26 mouse cellular contexts compared by ENCODE assay signal in the genomic region with DNA sequence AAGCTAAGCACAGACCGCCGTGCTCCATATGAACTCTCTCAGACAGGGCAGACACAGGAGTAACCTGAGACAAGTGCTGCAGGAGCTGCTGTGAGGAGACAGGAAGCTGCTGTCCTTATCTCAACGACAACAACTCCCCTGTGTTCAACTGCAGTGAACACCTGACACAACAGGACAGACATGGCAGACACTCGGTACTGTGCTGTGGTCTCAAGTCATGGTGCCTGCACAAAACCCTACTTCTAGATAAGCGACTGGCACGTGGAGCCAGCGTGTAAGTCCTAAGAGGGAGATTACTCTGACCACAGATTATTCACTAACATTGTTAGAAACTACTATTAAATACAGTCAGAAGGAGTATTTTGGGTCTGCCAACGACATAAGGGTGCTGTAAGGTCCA. TPM values are rescaled to one million over a fixed set of nuclear protein-coding genes. Genes with fewer than 3 reads are reported as not detected.
DNase-seq lines count a peak whose midpoint lies in the region; ATAC-seq and TF ChIP-seq lines count a peak whose summit lies in the region.
"Had no signal": no experiment of that assay in that cellular context is flagged by ENCODE, and none has a peak within 500 bp of the region (broad histone marks: within the 10 kb centered on the region; RNA-seq: fewer than 3 reads in every experiment).

No protein-coding gene starts in this region.

- ATAC-seq in heart, embryonic 15.5 days (replicated peaks; ENCODE audit: insufficient number of reproducible peaks, insufficient read depth, low FRiP score, low read depth): no peak
- peak; percentile 75 for ATAC-seq in liver, embryonic 11.5 days (replicated peaks; ENCODE audit: low FRiP score)
- ATAC-seq: midbrain, embryonic 16.5 days; Patski had no signal

- no peaks in the 10 kb centered on the region; the same call in 1 of the 2 replicates for H3K79me2 ChIP-seq in MEL (ENCODE audit: control insufficient read depth, insufficient read depth, low read length, poor library complexity)
- no peaks in the 10 kb centered on the region for H3K79me2 ChIP-seq in macrophage (ENCODE audit: inconsistent target)

- no peak overlapping the region for H3K4me2 ChIP-seq in heart, embryonic 15.5 days
- H3K4me2 ChIP-seq in liver, embryonic 11.5 days: peak overlapping the region; percentile 35
- H3K4me2 ChIP-seq: forebrain, embryonic 12.5 days; hindbrain, embryonic 13.5 days; limb, embryonic 12.5 days; lung, embryonic 14.5 days; neural tube, embryonic 15.5 days had no signal

- no peak overlapping the region for H3K4me3 ChIP-seq in heart, embryonic 15.5 days
- H3K4me3 ChIP-seq in MEL (ENCODE audit: control insufficient read depth in 1 of 2, insufficient read depth in 1 of 2, low read depth in 2 of 2, low read length in 2 of 2) (peak overlapping the region; percentile 39 to 45; a peak in 3 of 4 replicates), macrophage (ENCODE audit: inconsistent target) (no peak overlapping the region)
- no peak overlapping the region for H3K4me3 ChIP-seq in liver, embryonic 11.5 days (ENCODE audit: low read depth, low read length)
- H3K4me3 ChIP-seq: embryonic facial prominence, embryonic 10.5 days; forebrain, embryonic 12.5 days; hindbrain, embryonic 13.5 days; limb, embryonic 12.5 days; neural tube, embryonic 15.5 days had no signal

- H3K36me3 ChIP-seq in heart, embryonic 15.5 days: peaks cover 72% of the 10 kb centered on the region
- peaks cover 20 to 49% of the 10 kb centered on the region in 2 experiments for H3K36me3 ChIP-seq in MEL (ENCODE audit: control insufficient read depth in 1 of 2, insufficient read depth in 2 of 2, low read length in 2 of 2)
- H3K36me3 ChIP-seq in liver, embryonic 11.5 days (ENCODE audit: control insufficient read depth, insufficient read depth, low read length): peaks cover 15% of the 10 kb centered on the region
- peaks cover 21% of the 10 kb centered on the region for H3K36me3 ChIP-seq in macrophage (ENCODE audit: inconsistent target)

- peak; percentile 96 to 98 for TF ChIP-seq EP300 in MEL (IDR thresholded peaks at IDR 0.05; ENCODE audit: low read depth in 1 of 2, low read length in 2 of 2)

- H3K27me3 ChIP-seq in heart, embryonic 15.5 days: no peaks in the 10 kb centered on the region
- no peaks in the 10 kb centered on the region for H3K27me3 ChIP-seq in MEL (ENCODE audit: control insufficient read depth in 1 of 2, insufficient read depth in 2 of 2, low read length in 2 of 2)
- H3K27me3 ChIP-seq in liver, embryonic 11.5 days (replicated peaks; ENCODE audit: control insufficient read depth, insufficient read depth, low read length): no peaks in the 10 kb centered on the region
- H3K27me3 ChIP-seq: forebrain, embryonic 12.5 days; hindbrain, embryonic 13.5 days; limb, embryonic 12.5 days; neural tube, embryonic 15.5 days; Patski had no signal

- H3K9me3 ChIP-seq in heart, embryonic 15.5 days (replicated peaks): no peaks in the 10 kb centered on the region
- H3K9me3 ChIP-seq in MEL (replicated peaks; ENCODE audit: insufficient read depth, low read length): no peaks in the 10 kb centered on the region
- no peaks in the 10 kb centered on the region for H3K9me3 ChIP-seq in liver, embryonic 11.5 days (ENCODE audit: control insufficient read depth, low read length)
- H3K9me3 ChIP-seq: embryonic facial prominence, embryonic 10.5 days; forebrain, embryonic 12.5 days; hindbrain, embryonic 13.5 days; limb, embryonic 12.5 days; neural tube, embryonic 15.5 days had no signal

- no peak; a peak in 1 of 4 replicates for TF ChIP-seq POLR2A in MEL (IDR thresholded peaks at IDR 0.05; ENCODE audit: control insufficient read depth in 1 of 2, insufficient read depth in 1 of 2, low read depth in 1 of 2, low read length in 2 of 2, poor library complexity in 1 of 2)

- peaks cover 31% of the 10 kb centered on the region for H3K4me1 ChIP-seq in heart, embryonic 15.5 days (replicated peaks)
- peaks cover 32 to 49% of the 10 kb centered on the region in 2 experiments for H3K4me1 ChIP-seq in MEL (ENCODE audit: control insufficient read depth in 1 of 2, insufficient read depth in 2 of 2, low read length in 2 of 2)
- peaks cover 27% of the 10 kb centered on the region for H3K4me1 ChIP-seq in liver, embryonic 11.5 days (replicated peaks; ENCODE audit: control insufficient read depth, insufficient read depth, low read length)
- H3K4me1 ChIP-seq: embryonic facial prominence, embryonic 10.5 days; forebrain, embryonic 12.5 days; hindbrain, embryonic 13.5 days; limb, embryonic 12.5 days had no signal

- no peak for DNase-seq in heart, adult 8-10 months (ENCODE audit: low spot score)
- DNase-seq in MEL (ENCODE audit: low read depth, low spot score): peak; percentile 90
- no peak for DNase-seq in liver, embryonic 11.5 days (ENCODE audit: low spot score)
- no peak for DNase-seq in frontal cortex, adult 2 months (ENCODE audit: extremely low spot score in 1 of 2, low spot score in 1 of 2)
- DNase-seq in cerebellum, postnatal 25 days: no peak
- DNase-seq: adrenal gland, postnatal 10 days; B cell, adult 2 months; cerebellum, adult 11 months; cerebellum, postnatal 36 days; gastrocnemius, postnatal 10 days; heart, adult 18-20 months; heart, postnatal 14 days; kidney, adult 8-10 months; kidney, postnatal 36 days; layer of hippocampus, adult 9-11 months; lung, embryonic 14.5 days had no signal

- WGBS in heart, embryonic 15.5 days: 38% methylated on average over 8 of the region's 8 CpGs
- 46% methylated on average over 8 of the region's 8 CpGs for WGBS in liver, embryonic 11.5 days
- 85% methylated on average over 8 of the region's 8 CpGs for WGBS in macrophage (ENCODE audit: missing documents)

- no peak for TF ChIP-seq RAD21 in MEL (IDR thresholded peaks at IDR 0.05; ENCODE audit: low read depth, low read length)

- no peak overlapping the region for H3K9ac ChIP-seq in heart, embryonic 15.5 days
- H3K9ac ChIP-seq in MEL (ENCODE audit: control insufficient read depth, low read depth, low read length, poor library complexity, severe bottlenecking): peak overlapping the region; percentile 27
- no peak overlapping the region for H3K9ac ChIP-seq in liver, embryonic 11.5 days (ENCODE audit: low read depth, low read length)
- H3K9ac ChIP-seq: forebrain, embryonic 12.5 days; hindbrain, embryonic 13.5 days; limb, embryonic 12.5 days; lung, embryonic 14.5 days; neural tube, embryonic 15.5 days had no signal

- H3K27ac ChIP-seq in heart, embryonic 15.5 days: peak overlapping the region; percentile 70; the same call in 1 of the 2 replicates
- H3K27ac ChIP-seq in MEL (ENCODE audit: control insufficient read depth, low read depth, low read length) (peak overlapping the region; percentile 96), macrophage (peak overlapping the region; percentile 49; the same call in 1 of the 2 replicates)
- peak overlapping the region; percentile 6; the same call in 1 of the 2 replicates for H3K27ac ChIP-seq in liver, embryonic 11.5 days (ENCODE audit: low read depth, low read length)
- H3K27ac ChIP-seq: embryonic facial prominence, embryonic 10.5 days; forebrain, embryonic 12.5 days; hindbrain, embryonic 13.5 days; limb, embryonic 12.5 days; neural tube, embryonic 15.5 days had no signal

- TF ChIP-seq CTCF in MEL (IDR thresholded peaks at IDR 0.05 in 2 of 3, conservative IDR thresholded peaks at IDR 0.05 in 1 of 3; ENCODE audit: control insufficient read depth in 1 of 3, insufficient read depth in 1 of 3, low read depth in 2 of 3, low read length in 3 of 3, poor library complexity in 1 of 3, severe bottlenecking in 1 of 3): no peak

TF ChIP-seq in MEL, 35 proteins besides CTCF, POLR2A, EP300 and RAD21 (continues in another document):
- TF ChIP-seq GABPA (IDR thresholded peaks at IDR 0.05; ENCODE audit: low read depth, low read length): no peak
- no peak for TF ChIP-seq ZC3H11A (IDR thresholded peaks at IDR 0.05; ENCODE audit: low read depth, low read length)
- TF ChIP-seq USF1 (IDR thresholded peaks at IDR 0.05; ENCODE audit: low read depth, low read length): peak; percentile 86
- TF ChIP-seq ZMIZ1 (IDR thresholded peaks at IDR 0.05; ENCODE audit: low read depth, low read length): peak; percentile 81; the same call in 1 of the 2 replicates
- TF ChIP-seq RCOR1 (IDR thresholded peaks at IDR 0.05; ENCODE audit: low read depth, low read length): peak; percentile 89
- peak; percentile 100 for TF ChIP-seq BHLHE40 (IDR thresholded peaks at IDR 0.05; ENCODE audit: borderline replicate concordance, low read depth, low read length)
- peak; percentile 92 for TF ChIP-seq MAX (IDR thresholded peaks at IDR 0.05; ENCODE audit: low read length)
- TF ChIP-seq UBTF (IDR thresholded peaks at IDR 0.05; ENCODE audit: borderline replicate concordance, insufficient read depth, low read depth, low read length): no peak
- peak; percentile 99 for TF ChIP-seq TAL1 (IDR thresholded peaks at IDR 0.05; ENCODE audit: low read length)
- TF ChIP-seq ELF1 (IDR thresholded peaks at IDR 0.05; ENCODE audit: low read depth, low read length): peak; percentile 44; the same call in 1 of the 2 replicates

RNA-seq across cellular contexts. Expression of a gene that starts 21.8 kb away (rescaled TPM):
- polyA plus RNA-seq in heart, embryonic 15.5 days (2015; fragmentation: Nextera tagmentation; extraction: Ambion mirVana): 17.8 and 19.0 TPM in 2 replicates
- 10 to 100 TPM; 24.7 to 29.3 (median 27.4) TPM for total RNA-seq in heart, adult 8-10 months (2022)
- 7.9 and 21.8 TPM in 2 replicates for total RNA-seq in MEL (2012; rRNA removed)
- polyA plus RNA-seq in MEL (2012; ENCODE audit: insufficient read depth in 1 of 2, insufficient read length in 2 of 2, low read depth in 1 of 2, low replicate concordance in 2 of 2, missing spikeins in 1 of 2): 10 to 100 TPM; 21.9 to 72.2 TPM
- 9.5 and 10.9 TPM in 2 replicates for polyA plus RNA-seq in liver, embryonic 11.5 days (2014; fragmentation: Nextera tagmentation; extraction: Ambion mirVana)
- total RNA-seq in macrophage (2018; cell fraction: chromatin; rRNA removed): 100 to 1,000 TPM in 3 of 26 experiments, 10 to 100 TPM in 23; 39.8 to 119 (median 57.5) TPM
- 10 to 100 TPM; 10.8 to 19.3 (median 15.0) TPM for total RNA-seq in macrophage (2018; cell fraction: cytosol; rRNA removed)
- total RNA-seq in macrophage (2018; cell fraction: nucleus; rRNA removed): 10 to 100 TPM; 26.2 to 55.2 (median 36.1) TPM
- 9.1 to 14.8 TPM (median 9.7 TPM) in 3 replicates for polyA plus RNA-seq in macrophage (2018)
- 15.0 and 15.7 TPM in 2 replicates for polyA plus RNA-seq in frontal cortex, adult 2 months (2012; rRNA removed)

RNA-seq across cellular contexts. Expression of a gene that starts 25.8 kb away (rescaled TPM):
- polyA plus RNA-seq in heart, embryonic 15.5 days (2015; fragmentation: Nextera tagmentation; extraction: Ambion mirVana): 0.31 and 0.61 TPM in 2 replicates
- total RNA-seq in heart, adult 8-10 months (2022): not detected
- not detected in 2 replicates for total RNA-seq in MEL (2012; rRNA removed)
- polyA plus RNA-seq in MEL (2012; ENCODE audit: insufficient read depth in 1 of 2, insufficient read length in 2 of 2, low read depth in 1 of 2, low replicate concordance in 2 of 2, missing spikeins in 1 of 2) (not detected), macrophage (2018) (not detected in 3 replicates)
- 0.45 and 0.81 TPM in 2 replicates for polyA plus RNA-seq in liver, embryonic 11.5 days (2014; fragmentation: Nextera tagmentation; extraction: Ambion mirVana)
- total RNA-seq in macrophage (2018; cell fraction: chromatin; rRNA removed): not detected
- not detected for total RNA-seq in macrophage (2018; cell fraction: cytosol; rRNA removed)
- total RNA-seq in macrophage (2018; cell fraction: nucleus; rRNA removed): not detected
- 0.21 and 0.30 TPM in 2 replicates for polyA plus RNA-seq in frontal cortex, adult 2 months (2012; rRNA removed)
- total RNA-seq: gastrocnemius, postnatal 10 days; heart, adult 18-20 months had no signal
- polyA plus RNA-seq: spleen, adult 2 months had no signal

Comparison
In these comparisons a context has a peak if more than half of its experiments do, and no peak if none do; other contexts are left out.
1. H3K27ac ChIP-seq: peak in every context shown above with its lines; median percentile 96 in MEL; 70 in heart, embryonic 15.5 days; 49 in macrophage; 6 in liver, embryonic 11.5 days.
2. H3K4me3 ChIP-seq: peak in MEL (2 of 2); none in heart, embryonic 15.5 days (single experiment), liver, embryonic 11.5 days (single experiment) and macrophage (single experiment).